Mouse (Mus musculus): ENCODE measurements around the gene Plekha7.

Gene Plekha7

DNA sequence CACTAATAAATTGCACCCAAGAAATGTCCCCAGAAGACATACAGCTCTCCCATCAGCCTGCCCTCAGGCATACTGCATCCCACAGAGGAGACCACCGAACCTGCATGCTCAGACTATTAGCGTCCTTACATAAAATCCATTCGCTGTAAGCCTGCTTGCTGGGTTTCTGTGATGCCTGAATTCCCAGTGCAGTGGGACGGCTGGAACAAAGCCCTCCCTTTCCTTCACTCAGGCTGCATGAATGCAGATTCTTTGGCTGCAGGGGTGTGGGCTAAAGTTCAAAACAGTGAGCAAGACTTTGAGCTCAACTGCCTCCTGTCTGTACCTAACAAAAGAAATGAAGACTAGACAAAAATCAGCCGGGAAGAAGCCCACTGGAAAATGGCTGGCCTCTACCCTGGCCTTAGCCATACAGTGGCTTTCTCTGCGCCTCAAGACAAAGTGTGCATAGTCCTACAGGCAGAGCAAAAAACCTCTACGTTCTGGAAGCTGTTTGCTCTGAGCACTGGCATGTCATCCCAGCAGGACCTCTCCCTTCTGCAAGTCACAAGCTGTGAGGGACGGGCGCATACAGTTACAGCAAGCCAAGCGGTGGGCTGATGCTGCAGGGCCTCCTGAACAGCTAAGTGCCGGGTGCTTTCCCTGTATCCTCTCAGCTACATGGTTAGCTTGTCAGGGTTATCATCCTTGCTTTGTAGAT, 123.7 kb downstream of the Plekha7 start:
- DNase-seq = no peak

DNA sequence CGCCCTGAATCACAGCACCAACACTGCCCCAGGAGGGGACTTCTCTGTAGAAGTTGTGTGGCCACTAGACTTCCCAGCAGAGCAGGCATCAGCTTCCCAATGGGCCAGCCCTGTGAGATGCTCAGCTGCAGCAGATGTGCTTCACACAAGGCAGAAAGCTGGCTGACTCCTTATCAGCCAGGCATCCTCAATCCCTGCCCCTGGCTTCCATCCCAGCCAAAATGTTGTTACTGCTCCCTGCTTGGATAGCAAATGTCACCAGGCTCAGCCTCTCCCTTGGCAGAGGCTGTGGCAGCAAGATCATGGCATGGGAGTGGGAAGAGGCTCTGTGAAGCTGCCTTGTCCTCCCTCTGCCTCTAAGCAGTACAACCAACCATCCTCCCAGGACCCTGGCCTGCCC, 125.7 kb downstream of the Plekha7 start:
- no peak for DNase-seq

DNA sequence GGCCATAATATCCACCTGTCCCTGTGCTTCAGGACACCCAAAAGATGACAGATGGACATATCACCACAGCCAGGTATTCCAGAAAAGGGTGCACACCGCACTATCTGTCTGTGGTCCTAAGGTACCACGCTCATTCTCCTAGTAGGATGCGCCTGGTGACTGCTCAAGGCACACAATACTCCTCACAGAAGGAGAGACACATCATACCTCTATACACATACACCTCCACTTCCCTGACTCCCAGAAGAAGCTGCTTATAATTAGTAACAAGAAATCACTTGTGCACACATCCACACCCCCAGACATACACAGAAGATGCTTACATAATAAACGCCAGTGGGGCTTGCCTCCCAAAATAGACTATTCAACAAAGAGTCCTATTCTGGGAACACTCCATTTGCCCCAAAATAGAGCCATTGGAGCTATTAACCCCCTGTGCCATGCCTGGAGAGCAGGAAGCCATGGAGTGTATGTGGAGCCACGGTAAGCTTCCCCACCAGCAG, 126.7 kb downstream of the Plekha7 start:
- DNase-seq = no peak

DNA sequence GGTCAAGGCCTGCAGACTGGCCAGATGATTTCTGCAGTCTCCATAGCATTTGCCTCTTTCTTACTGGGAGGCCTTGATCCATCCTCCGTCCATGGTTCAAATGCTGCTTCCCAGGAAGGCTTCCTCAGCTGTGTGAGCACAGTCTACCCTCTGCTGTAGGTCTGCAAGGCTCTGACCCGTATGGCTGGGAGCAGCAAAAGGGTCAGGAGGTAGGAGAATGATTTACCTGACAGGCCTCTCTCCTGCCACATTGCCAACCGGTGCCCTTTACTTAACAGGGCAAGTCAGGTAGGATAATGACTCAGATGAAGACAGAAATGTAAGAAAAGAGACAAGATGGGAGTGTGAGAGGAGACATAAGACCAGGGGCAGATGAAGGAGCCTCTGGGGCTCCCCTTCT, 129.3 kb downstream of the Plekha7 start:
- peak in 1 of 2 experiments; percentile 13 for DNase-seq

DNA sequence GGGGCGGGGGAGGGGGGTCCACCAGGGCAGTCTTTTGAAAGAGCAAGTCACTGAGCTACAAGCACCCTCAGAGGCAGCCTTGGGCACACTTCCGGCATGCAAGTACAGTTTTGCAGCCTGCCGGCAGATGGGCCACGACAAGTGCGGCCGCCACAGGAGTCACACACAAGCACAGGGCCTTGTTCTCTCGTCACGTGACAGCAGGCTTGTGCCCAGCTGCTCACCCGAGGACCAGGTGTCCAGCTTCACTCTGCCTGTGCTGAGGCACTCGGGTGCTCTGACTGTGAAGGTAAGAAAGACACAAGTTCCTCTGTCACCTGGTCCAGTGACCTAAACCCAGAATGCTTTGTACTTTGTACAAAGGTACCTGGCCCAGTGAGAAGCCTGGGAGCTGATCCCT, 135.4 kb downstream of the Plekha7 start:
- DNase-seq = peak in 1 of 2 experiments; percentile 13

DNA sequence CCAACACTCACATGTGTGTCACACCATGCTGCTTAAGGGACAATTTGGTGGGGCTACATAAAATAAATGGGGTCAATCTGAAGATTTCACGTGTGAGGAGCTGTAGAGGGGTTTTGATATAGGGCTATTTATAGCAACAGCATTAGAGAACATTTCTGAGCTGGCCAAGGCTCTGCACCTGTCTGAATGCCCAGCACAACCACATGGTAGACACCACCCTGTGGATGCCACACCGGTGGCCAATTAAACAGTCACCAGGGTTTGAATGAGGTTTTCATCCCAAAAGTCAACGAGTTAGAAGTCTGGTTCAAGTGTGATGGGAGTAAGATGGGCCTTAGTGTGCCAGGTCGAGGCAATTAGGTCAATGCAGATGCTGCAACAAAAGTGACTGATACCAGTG, 138.8 kb downstream of the Plekha7 start:
- DNase-seq = no peak

DNA sequence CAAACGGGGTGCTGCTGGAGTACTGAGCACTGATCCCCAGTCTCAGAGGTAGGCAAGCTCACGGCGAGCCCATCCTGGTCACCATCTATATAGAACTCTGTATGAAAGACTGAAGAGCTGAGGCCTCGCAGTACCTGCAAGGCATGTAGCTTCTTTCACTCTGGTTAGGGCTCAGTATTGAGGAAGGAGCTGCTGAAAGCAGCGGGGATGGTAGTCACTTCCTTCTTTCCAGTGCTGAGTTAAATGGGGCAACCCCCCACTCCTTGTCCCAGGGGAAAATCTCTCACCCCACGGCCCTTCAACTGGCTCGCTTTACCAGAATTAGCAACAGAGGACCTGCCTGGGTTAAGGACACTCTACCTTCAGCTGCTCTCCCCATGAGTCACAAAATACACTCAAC, 140.0 kb downstream of the Plekha7 start:
- no peak for DNase-seq

DNA sequence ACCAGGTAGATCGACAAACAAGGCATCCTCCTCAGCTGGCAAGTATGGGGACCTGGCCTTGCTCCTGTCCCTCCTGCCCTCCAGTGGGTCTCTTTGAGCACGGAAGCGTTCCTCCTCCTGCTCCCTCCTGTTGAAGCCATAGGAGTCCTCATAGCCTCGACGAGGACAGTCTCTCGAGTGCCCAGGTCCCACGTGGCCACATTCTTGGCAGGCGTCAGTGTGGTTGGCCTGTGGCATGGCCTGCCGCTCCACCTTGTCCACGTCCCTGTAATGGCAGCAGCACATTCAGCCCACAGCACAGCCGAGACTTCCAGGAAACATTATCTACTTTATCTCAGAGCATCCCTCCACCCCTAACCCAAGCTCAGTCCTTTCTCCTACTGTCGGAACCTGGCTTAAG, 143.9 kb downstream of the Plekha7 start:
- no peak for DNase-seq

DNA sequence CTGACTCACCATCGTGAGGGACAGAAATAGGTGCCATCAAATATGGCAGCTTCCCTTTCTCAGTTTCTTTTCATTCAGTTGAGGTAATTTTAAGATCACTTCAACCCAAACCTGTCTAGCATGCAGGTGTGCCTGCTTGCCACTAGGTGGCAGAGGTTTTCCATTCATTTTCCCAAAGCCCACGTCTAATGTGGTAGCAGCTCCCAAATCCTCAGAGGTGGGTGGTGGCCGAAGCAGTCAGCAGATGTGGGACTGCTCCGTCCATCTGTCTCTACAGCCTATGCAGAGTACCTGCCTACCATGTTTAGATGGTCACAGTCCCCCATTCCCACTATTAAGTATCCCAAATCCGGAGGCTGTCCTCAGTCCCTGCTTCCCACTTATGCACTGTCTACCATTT, 146.6 kb downstream of the Plekha7 start:
- peak; percentile 52 to 56 for DNase-seq

DNA sequence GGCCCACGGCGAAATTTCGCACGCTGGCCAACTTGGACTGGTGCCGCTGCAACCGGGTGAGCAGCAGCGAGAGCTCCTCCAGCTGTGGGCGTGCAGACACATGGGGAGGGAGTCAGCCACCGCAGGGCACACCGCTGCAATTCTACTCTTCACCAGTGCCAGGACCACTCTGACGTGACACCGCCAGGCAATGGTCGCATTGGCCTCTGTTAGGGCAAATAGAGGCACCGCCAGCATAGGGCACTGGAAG, 151.4 kb downstream of the Plekha7 start:
- peak in 1 of 2 experiments; percentile 30 for DNase-seq

DNA sequence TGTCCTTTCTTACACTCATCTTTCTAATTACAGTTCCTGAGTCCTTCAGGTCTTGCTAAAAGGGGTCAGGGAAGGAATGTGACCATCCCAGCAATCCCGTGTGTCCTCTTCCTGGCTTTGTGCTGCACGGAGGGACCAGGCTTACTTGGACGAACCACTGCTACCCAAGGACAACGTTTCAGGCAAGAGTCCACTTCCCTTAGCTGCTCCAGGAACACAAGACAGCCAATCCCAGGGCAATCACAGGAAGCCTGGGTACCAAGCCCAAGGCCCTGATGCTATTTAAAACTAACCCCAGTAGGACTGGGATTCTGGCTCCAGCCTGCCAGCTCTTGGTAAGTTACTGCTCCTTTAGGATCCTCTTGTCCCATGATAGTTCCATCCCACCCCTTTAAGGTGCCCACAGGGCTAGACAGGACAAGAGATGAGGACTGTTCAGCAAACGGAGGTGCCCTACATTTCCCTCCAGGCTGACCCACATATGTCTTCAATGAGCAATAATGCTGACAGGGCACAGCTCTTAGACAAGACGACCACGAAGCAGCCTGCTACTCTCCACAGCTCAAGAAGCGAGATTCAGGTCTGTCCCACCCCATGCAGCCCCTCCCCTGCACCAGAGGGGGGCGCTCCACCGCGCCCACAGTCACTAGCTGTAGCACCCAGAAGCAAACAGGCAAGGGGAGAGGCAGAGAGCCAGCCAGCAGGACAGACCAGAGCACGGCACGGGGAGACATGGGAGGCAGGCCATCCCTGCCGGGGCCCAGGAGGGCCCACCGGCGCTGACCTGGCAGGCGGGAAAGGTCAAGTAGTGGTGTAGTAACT, 151.9 kb downstream of the Plekha7 start:
- DNase-seq = peak in 1 of 2 experiments; percentile 18

DNA sequence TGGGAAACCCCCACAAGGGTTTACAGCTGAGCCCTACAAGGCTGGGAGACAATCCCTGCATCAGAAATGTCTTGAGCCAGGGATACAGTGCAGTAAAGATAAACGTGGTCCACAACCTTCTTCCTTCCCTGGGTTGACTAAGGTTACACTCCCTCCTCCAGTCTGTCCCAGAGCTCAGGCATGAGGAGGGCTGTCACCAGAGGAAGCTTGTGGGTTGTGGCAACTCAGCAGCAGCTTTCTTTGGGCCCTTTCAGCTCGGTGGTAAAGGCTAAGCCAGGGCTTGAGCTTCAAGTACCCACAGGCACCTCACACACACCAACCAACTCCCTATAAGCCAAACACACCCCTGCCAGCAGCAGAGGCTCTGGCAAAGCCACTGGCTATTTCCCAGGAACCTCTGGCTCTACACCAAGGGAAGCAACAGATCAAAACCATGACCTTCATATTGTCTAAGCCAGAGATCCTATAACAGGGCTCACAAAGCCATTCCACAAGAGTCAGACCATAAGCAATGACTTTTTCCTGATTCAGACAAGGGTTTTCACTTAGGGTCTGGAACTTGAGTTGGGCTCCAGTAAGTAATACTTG, 154.3 kb downstream of the Plekha7 start:
- no peak for DNase-seq

DNA sequence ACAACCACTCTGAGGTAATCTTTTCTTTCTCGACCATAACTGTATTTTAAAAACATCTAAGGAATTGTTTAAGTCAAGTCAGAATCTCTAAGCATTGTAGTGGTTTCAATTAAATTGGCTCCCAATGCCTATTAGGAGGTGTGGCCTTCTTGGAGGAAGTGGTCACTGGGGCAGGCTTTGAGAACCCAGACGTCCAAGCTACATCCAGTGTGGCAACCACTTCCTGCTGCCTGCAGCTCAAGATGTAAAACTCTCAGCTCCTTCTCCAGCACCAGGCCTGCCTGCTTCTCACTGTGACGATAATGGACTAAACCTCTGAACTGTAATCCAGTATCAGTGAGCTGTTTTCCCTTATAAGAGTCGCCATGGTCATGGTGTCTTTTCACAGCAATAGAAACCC, 158.6 kb downstream of the Plekha7 start:
- DNase-seq = no peak

DNA sequence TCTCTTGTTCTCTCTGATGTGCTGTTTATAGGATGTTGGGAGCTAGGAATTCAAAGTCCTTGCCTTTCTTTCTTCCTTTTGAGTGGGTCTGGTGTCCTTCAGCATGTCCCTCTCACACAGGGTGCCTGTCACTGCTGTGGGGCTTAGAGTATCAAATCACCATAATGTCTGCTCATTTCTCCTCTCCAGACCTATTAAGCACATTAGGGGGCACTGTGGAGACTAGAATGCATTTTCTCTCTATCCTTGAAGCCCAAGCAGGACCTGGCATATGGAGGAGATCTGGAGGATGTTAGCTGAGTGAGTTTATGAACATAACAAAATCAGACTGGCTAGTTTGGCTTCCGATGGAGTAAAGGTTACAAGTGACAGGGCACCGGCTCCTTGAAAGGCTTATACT, 161.1 kb downstream of the Plekha7 start:
- no peak for DNase-seq

DNA sequence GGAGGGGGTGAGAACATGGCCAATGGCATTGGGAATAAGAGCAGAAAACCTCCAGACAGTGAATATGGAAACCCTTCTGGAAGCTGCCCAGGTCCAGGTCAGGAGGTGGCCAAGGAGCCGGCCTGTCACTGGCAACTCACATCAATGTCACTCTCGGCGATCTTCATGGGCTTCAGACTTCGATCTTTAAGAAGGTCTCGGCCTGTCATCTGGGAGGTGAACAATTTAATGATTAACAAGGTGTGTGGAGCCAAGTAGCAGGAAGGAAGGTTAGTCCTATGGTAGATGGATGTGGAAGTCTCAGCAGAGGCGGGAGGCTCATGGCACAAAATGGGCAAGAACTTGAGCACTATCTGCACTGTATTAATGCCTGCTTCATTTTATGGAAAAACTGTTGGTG, 163.1 kb downstream of the Plekha7 start:
- no peak for DNase-seq

DNA sequence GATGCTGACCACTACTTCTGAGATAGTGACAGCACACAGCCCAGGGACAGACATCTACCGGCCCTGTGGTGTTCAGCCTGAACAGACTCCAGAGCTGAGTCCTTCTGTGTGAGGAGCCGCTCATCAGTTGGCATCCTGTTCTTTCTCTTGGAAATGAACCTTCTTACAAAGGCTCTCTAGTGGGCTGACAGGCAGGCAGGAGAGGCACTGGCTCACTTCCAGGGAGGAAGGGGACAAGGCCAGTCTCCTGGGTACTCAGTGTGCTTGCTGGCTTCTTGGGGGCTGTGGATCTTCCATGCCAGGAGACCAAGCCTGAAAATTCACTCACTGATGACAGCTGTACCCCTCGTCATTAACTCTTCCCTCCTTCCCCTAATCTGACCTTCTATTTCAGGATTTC, 170.5 kb downstream of the Plekha7 start:
- no peak for DNase-seq

DNA sequence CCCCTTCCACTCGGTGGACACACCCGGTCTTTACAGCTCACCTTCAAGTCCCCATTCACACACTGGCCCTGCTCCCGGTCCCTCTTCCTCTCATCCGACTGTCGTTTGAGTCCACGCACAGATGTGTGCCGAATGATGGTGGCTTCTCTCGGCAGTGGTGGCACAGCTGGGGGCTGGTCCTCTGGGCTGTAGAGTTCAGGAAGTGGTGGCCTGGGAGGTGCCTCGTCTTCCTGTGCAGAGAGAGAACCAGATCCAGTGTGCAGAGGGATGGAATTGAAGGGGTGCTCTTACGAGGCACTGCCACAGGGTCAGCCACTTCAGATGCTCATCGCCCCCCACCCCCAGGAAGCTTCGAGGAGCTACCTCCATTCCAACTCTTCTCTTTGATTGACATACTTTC, 171.0 kb downstream of the Plekha7 start:
- no peak for DNase-seq

DNA sequence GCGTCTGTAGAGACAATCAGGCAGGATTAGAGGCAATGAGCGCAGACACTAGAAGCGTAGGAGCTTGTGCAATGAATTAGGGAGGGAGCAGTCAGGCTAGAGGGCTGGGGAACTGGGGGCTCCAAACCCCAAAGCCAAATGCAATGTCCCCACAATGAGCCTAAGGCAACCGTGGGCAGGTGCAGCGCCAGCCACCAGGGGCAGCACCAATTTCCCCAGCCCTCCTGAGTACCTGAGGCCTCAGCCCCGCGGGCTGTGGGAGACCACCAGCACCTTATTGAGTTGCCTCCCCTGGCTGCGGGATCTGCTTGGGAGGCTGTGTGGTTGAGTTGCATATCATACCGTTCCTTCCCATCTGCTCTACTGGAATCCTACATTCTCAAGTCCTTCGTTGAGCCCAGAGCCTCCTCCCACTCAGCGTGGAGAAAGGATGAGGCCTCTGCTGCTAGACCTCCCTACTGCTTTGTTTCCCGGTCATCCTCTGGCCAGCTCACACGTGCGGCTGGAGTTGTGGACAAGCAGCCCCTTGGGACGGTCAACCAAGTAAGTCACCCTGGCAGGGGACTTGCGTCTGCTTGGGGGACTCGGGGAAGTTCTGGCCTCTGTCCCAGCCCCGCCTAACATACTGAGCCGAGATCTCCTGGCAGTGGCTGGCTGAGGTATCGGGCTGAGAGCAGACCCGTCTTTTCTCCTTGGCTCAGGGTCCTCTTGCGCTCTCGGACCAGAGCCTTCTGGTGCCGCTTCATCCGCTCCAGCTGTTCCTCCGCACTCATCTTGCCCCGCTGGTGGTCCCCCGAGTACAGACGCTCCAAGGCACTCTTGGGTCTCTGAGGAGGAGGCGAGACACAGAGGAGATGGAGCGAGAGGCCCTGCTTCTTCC, 173.5 kb downstream of the Plekha7 start:
- peak; percentile 20 to 25 for DNase-seq

DNA sequence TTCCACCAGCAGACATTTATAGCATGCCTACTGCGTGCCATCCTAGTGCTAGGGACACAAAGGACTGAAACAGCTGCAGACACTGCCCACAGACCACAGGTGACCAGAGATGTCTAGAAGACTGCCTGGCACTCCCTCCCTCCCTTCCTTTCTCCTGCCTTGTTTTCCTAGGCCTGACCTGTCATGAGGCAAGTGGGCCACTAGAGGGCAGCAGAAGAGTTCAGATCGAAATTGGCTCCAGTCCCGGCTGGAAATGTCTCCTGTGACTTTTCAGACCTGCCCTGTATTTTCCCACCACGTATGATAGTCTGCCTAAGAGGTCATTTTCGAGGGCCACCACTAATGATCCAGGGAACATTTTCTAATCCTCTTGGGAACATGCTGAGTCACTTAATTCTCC, 176.1 kb downstream of the Plekha7 start:
- peak; percentile 86 to 88 for DNase-seq

DNA sequence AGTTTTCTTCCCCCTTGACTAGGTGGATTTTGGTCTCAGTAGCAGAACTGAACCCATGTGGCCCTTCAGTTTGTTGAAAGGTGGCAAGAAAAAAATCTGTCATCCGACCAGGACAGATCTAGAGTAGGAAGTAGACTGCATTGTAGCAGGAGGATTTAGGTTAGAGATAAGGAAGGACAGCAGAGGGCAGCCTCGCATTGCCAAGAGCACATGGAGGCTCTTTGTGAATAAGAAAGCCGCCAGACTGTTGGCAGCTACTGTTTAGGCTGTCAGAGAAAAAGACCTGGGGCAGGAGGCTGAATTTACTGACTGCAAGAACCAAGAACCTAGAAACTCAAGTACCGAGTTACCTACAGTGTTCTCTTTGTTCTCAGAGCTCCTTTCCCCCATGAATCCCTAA, 176.8 kb downstream of the Plekha7 start:
- peak; percentile 30 to 32 for DNase-seq

DNA sequence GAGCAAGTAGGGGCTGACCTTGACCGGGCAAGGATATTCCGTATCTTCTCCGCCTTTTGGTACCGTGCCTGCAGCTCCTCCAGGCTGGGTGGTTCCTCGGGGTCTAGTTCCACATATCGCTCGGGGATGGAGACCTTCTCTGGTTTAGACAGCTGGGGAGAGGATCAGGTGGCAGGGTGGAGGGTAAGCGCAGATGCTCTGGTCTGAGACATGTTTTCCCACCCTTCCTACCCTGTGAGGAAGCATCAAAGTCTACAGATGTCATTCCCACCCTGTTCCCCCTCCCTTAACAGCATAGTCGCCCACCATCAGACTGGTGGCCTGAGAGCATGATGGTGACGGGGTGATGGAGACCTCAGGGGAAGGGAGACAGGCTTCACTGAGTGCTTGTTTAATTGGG, 178.8 kb downstream of the Plekha7 start:
- no peak for DNase-seq

DNA sequence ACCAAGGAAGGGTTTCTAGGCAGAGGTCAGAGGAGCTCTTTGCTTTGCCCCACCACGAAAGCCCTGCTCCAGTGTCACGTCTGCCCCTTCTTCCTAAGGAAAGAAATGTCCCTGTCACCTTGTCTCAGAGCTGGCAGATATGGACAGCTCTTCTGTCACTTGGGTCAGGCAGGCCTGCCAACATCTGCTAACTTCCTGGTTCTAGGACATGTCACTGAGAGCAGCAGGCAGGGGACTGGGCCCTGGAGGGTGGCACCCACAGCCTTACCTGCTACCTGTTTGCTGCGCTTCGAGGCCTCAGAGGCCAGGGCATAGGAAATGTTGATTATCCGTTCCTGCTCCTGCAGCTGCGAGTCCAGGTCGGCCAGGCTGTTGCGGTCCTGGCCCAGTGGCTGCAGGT, 179.9 kb downstream of the Plekha7 start:
- no peak for DNase-seq

DNA sequence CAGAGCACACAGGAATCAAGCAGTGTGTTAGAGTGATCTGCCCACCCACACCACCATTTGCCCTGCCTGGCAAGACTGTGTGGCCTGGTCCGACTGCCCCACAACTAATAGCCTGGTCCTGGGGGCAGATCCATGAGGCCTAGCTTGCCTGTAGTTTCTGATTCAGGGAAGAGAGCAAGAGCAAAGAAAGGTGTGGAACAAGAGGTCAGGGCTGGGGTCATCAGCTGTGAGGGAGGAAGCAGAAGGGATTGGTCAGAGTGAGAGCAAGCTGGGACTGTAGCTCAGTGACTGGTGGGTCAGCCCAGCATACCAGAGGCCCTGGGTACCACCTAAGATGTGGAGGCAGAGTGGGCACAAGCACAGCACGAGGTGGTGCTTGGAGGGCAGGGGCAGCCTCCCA, 181.1 kb downstream of the Plekha7 start:
- no peak for DNase-seq
